Mouse (Mus musculus) MN1 (cell line): ENCODE results near the gene Wfdc21.

ENCODE experiments used
- DNase-seq: peaks from one replicate; pipeline ENCODE4 v3.0.0-alpha.2; 2016; ENCODE audit warnings: low spot score

Wfdc21 gene

GRCm38 (mm10) chr11:83802166-83802565, 55.4 kb downstream of the Wfdc21 start:
- peak; percentile 54 for DNase-seq
